Mouse (Mus musculus): Measurements from ENCODE around the gene Zfp788.
"Not testable (repeated sequence)": the region's sequence is repeated elsewhere in the genome, so short reads cannot be mapped to it uniquely, and the experiment has no call there.

Zfp788 gene

DNA sequence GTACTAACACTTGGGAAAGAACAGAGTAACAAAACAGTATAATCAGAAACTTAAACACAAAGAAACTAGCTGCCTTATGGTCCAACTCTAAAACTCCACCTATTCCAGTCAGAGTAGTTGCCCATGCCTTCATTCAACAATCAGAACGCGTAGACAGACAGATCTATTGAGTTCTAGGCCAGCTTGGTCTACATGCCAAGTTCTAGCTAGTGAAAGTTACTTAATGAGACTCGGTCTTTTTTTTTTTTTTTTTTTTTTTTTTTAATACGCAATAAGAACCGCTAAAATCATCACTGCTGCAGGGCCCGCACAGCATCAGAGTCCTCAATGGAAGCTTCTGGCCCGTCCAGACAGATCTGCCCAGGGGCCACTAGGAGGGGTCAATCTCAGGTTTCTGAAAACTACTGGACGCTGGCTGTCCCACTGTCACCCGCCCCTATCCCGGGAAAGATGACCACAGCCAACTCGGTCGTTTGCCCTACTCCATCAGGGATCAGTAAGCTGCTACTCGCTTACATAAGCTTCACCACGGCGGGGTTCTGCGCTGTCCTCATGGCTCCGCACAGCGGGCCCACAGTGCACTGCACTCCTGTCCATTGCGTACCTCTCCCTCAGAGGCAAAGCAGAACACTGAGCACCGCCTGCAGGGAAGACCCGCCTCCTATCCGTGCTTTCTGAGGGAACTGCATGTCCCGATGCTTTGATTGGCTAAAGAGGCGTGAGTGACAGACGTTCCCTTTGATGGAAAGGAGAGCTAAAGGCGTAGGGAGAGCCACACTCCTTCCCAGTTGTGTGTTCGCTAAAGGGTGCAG lies at the start of gene Zfp788:
Gene Zfp788, plus strand, starts transcription at position 795 of the 812 bp plus-strand sequence.
- DNase-seq (ENCODE audit: low read depth): peak; percentile 97

DNA sequence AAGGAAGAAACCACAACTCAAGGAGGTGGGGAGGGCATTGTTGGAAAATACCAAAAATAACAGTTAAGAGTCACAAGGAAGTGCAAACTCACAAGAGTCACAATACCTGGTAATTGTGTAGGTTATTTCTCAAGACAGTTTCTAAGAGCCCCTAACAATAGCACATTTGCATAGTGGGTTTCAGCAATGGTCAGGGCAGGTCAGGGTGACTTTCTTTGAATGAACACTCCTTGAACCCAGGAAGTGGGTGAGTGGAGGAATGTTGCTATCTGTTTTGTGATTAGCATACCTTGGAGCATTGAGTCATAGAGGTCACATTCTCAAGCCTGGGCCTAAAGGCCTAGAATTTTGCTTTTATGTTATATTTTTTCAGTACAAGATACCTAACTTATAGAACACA lies 45.2 kb upstream of the Zfp788 start:
- DNase-seq (ENCODE audit: low read depth): not testable (repeated sequence)

DNA sequence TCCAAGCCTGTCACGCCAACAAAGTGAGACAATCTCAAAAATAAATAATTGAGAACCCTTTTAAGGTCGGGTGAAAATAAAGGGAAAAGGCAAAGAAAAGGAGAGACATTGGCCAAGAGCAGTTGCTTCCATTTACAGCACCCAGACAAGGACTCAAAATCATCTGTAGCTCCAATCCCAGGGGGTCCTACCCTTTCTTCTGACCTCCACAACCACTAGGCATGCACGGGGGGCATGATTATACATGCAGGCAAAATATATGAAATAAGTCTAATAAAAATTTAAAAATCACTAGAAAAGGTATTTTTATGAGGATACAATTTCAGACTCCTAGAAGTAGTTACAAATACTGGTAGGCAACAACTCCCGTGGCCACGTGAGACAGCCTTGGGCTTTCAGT lies 34.4 kb upstream of the Zfp788 start:
- DNase-seq (ENCODE audit: low read depth): no peak

DNA sequence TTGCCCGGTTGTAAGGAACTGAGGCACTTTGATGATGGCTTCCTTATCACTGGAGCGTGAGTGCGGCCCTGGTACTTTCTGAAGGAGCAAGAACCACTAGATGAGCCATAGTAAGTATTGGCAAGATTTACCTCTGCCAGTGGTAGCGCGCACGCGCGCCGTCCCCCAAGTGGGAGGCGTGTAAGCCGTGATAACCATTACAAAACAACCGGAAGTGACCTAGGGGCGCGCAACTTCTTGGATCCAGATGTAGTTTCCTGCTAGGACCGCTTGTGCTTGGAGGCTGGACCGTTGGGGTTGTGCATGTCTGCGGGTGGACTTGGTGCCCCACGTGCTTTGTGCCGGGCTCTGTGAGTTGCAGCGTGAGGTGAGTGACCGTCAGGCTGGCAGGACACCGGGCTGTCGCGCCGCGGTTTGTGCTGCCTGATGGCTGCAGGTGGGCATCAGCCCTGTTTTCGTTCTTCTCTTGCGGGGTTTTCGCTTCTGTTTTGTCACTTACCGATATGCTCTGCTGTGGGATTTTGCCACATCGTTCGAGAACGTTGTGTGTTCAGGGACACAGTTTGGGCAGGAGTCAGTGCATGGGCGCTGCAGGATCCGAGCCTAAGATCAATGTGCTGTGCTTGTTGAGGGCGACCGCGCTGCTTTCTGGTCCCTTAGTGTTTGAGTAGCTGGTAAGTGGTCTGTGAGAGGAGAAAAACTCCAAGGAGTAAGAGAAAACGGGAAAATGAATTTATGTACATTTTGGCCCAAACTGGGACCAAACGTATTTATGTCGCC lies 33.8 kb upstream of the Zfp788 start, which contains the start of gene 2610021A01Rik:
Gene 2610021A01Rik, plus strand, starts transcription at position 197 of the 780 bp plus-strand sequence.
- peak; percentile 93 for DNase-seq (ENCODE audit: low read depth)

DNA sequence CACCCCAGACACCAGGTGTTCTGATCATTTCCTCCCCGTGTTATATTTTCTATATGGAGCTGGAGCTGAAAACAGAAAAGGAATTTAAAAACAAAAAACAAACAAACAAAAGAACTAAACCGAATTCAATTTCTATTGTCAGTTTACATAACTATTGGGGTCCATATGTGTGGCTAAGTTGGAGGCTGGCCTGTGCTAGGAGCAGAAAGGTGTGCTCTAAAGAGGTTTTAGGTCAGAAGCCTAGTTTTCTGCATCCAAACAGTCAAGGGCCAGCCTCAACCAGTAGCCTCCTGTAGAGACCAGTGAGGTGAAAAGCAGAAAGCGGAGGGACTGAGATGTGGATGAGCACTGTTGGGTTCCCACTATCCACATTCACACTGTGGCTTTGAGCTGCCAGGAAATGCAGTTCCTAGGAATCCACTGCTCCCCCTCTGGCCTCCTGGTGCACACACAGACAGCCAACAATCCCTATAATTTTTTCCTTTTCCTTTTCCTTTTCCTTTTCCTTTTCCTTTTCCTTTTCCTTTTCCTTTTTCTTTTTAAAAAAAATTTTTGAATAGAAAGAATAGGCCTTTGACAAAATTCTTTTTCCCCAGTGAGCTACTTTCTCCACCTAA lies 33.0 kb upstream of the Zfp788 start:
- DNase-seq (ENCODE audit: low read depth): peak; percentile 24

DNA sequence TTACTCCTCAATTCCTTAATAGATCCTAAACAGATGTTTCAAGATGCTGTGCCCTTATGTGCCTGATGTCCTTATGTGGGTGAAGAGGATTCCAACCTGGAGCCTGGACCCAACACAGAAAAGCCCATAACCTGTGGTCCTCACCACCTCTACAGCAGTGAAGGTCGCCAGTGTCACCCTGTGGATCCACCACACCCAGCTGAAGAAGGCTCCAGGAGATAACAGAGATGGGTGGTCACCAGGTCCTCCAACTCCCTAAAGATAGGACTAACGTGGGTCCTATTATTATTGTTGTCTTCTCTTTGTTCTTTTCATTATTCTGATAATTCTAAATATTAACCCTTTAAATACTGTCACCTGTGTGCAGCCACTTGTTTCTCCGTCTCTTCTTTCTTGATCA lies 21.3 kb upstream of the Zfp788 start:
- no peak for DNase-seq (ENCODE audit: low read depth)

DNA sequence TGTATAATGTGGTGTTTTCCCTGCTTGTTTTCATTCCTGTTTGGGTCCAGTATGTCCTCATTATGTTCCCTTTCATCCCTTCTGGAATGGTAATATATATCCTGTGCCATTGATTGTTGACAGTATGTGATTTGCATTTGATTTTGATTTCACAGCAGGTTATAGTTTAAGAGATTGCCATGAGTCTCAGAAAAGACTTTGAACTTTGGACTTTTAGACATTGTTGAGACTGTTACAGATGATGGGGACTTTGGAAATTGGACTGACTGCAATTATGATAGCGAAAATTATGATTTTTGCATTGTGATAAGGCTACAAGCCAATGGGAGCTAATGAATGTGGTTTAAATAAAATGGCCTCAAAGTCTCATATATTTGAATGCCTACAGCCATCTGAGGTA lies 16.8 kb upstream of the Zfp788 start:
- DNase-seq (ENCODE audit: low read depth): not testable (repeated sequence)

DNA sequence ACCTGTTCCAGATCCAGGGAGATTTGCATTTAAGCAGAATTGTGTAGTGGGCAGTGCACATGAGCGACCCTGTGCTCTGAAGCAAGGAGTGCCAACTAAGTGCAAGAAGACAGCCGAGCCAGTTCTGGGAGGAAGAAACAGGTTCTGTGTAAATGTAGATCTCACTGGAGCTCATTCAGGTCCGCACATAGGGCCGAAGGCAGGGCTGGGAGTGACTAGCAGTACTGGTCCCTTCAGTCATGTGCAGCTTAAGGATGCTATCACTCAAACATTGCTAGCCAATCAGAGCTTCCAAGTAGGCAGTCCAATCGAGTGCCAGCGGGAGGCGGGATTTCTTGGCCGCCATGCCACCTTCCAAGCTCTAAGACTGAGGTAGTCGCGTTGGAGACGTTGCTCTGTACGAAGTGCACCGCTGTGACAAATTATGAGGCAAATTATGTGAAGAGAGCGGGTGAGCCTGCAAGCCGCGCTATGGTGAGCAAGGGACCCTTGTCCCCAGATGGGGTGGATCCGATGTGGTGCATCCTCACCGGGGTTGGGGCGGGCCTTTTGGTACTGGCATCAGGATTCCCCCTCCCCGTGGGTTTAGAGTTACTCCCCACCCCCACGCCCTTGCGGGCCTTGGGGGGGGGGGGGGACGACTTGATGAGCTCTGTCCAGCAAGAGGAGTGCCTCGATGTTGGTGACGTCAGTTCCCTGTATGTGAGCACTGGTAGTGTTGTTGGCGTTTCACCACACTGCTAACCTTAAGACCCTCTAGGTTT lies 400 bp downstream of the Zfp788 start:
- peak; percentile 98 for DNase-seq (ENCODE audit: low read depth)

DNA sequence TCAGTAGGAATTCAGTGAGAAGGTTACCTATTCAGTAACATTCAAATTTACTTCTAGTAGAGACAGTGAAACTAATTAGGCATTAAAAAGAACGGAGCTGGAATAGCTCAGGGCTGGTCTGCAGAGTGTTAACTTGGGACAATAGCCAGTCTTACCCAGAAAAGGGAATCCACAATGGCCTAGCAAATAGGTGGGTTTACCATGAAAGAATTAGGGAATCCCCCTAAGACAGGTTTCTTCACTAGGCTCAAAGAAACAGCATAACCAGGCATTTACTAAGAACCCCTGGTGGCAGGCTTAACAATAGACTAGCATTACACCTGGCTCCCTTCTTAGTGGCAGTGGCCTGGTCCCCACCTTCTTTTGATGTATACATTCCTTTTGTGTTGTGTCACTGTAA lies 41.3 kb downstream of the Zfp788 start:
- not testable (repeated sequence) for DNase-seq (ENCODE audit: low read depth)
